Mouse (Mus musculus) olfactory bulb, adult 2 months (tissue): Measurements from ENCODE around the gene Kif13a.

Source experiments
- CTCF ChIP-seq: fragments of 200-500 bp; IDR thresholded peaks from 2 replicates; pipeline ENCODE4 v1.5.1; 2012; ENCODE audit warnings: low read depth, mild to moderate bottlenecking, low read length, moderate library complexity; ENCODE audit not compliant: insufficient read depth
- POLR2A ChIP-seq: fragments of 200-500 bp; IDR thresholded peaks from 2 replicates; pipeline ENCODE4 v1.6.1; 2012; ENCODE audit warnings: mild to moderate bottlenecking, low read depth, low read length, moderate library complexity; ENCODE audit not compliant: insufficient read depth

- no peak for TF ChIP-seq CTCF
- no peak for TF ChIP-seq POLR2A
Observed at GRCm38 (mm10) chr13:46759281-46759809, 170.3 kb downstream of the Kif13a start.
